Mouse (Mus musculus) bone marrow macrophage, adult 2 months (primary cell): ENCODE measurements at regions not wholly inside any gene's neighbourhood (a gene's known extent, or its start where the extent isn't known, plus 50 kb on each side); places are given as distances from the start of the nearest gene placed in this dataset.

Experiments
- CTCF ChIP-seq: IDR thresholded peaks from 2 replicates; pipeline ENCODE4 v1.5.1; 2012; ENCODE audit warnings: low read depth, mild to moderate bottlenecking, low read length, moderate library complexity
- POLR2A ChIP-seq: IDR thresholded peaks from 2 replicates; pipeline ENCODE4 v1.6.1; 2012; ENCODE audit warnings: mild to moderate bottlenecking, low read depth, low read length, borderline replicate concordance

GRCm38 (mm10) chr10:37206546-37206945 is 67.8 kb upstream of the Marcks start:
- no peak for TF ChIP-seq CTCF
- TF ChIP-seq POLR2A = no peak
